Mouse (Mus musculus) megakaryocyte, embryonic 14.5 days (primary cell): ENCODE data around the gene Cacnb1.

Source experiments
- FLI1 ChIP-seq: IDR thresholded peaks from 2 replicates; pipeline ENCODE4 v1.6.1; 2012; ENCODE audit warnings: low read length, inconsistent platforms, mixed read lengths
- GATA1 ChIP-seq: IDR thresholded peaks from 3 replicates; pipeline ENCODE4 v1.6.1; 2012; ENCODE audit warnings: mixed read lengths, low read length, inconsistent platforms, borderline replicate concordance

- TF ChIP-seq FLI1 (no peak), GATA1 (no peak)
Observed at GRCm38 (mm10) chr11:97953939-97954275, 68.9 kb downstream of the Cacnb1 start.
